Mouse (Mus musculus): ENCODE results near the gene Cblc.

Gene Cblc

DNA sequence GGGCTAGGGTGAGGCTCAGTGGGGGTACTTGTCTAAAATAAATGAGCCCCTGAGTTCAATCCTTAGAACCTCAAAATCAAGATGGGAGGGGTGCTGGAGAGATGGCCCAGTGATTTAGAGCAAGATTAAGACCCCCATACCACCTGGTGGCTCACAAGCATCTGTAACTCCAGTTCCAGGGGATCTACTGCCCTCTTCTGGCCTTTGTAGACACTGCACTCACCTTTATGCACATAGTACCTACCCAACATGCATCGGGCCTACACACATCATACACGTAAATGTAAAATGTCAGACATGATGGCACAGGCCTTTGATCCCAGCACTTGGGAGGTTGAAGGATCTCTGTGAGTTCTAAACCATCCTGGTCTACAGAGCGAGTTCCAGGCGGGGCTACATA, 14.0 kb downstream of the Cblc start:
- peak; percentile 45 for DNase-seq (ENCODE audit: low spot score)

DNA sequence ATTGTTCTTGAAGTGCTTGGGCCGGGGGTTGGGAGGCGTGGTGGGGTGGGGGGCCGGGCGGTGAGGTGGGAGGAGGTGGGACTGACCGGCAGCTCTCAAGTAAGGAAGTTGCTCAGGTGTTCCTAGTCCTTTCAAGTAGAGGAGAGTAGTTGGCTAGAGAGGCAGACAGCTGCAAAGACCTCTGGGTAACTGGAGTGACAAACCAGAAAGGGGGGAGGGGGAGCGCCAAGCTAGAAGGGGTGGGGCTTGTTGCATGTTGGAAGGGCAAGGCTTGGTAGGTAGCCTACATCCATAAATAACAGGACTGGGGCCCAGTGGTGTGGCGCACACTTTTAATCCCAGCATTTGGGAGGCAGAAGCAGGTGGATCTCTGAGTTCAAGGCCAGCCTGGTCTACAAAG, 14.9 kb downstream of the Cblc start:
- no peak for DNase-seq (ENCODE audit: low spot score)

DNA sequence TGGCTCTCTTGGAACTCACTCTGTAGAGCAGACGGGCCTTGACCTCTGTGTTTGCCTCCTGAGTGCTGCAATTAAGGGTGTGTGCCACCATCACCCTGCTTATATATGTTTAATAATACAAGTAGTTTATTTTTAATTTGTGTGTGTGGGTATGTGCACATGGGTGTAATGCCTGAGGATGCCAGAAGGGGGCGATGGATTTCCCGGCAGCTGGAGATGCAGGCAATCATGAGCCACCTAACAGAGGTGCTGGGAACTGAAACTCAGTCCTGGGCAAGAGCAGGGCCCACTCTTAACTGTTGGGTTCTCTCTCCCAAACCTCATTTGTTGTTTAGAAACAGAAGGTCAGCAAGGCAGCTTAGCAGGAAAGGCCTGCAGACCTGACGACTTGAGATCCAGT, 16.7 kb downstream of the Cblc start:
- DNase-seq (ENCODE audit: low spot score) = no peak

GRCm38 (mm10) chr7:19778645-19779044, 18.0 kb downstream of the Cblc start:
- DNase-seq (ENCODE audit: low spot score) = no peak

DNA sequence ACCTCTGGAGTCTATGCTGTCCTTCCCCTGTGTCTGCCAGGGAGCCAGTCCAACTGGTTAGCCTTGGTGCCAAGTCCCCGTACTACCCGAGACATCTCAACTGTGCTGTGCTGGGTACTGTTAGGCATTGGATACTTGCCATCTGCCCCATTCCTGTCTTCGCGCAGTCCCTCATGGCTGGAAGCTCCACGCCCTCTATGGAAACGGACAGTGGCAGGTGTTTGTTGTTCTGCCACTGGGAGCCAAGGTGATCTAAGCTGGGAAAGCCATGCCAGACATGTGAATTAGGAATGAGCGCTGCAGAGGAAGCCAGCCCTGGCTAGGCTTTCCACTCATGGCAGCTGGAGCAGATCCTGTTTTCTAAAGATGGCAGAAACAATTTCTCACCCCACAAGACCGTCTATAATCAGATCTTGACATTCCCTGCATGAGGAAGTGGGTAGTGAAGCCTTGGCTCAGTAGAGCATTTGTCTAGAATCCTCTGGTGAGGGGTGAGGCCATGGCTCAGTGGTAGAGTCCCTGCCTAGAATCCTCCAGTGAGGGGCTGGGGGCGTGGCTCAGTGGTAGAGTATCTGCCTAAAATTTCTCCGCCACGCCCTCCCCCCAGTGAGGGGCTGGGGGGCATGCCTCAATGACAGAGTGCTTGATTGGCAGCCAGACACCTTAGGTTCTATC, 19.4 kb downstream of the Cblc start:
- DNase-seq (ENCODE audit: low spot score) = no peak

DNA sequence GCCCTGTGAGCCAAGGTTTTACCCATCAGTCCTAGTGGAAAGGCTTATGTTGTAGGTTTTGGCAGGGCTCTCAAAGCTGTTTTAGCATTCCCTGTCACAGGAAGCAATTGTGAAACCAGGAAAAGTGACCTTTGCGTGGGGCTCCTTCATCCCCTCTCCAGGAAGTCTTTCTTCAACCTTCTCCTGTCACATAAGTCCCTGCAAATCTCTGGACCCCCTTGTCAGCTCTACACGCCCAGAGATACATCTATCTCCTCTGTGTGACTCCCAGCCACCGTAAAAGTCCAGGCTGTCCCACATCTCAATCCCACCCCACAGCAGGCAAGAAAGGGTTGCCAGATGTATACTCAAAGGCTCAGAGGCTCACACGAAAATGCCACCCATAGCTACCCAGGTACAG, 24.9 kb downstream of the Cblc start:
- no peak for DNase-seq (ENCODE audit: low spot score)

- DNase-seq (ENCODE audit: low spot score) = no peak
These were observed 25.6 kb downstream of the Cblc start, which contains the start of gene Bcam for GRCm38 (mm10) chr7:19770984-19771391. Bcam (minus strand) TSS chr7:19771016.

GRCm38 (mm10) chr7:19770375-19770754, 26.2 kb downstream of the Cblc start:
- DNase-seq (ENCODE audit: low spot score) = peak; percentile 86

DNA sequence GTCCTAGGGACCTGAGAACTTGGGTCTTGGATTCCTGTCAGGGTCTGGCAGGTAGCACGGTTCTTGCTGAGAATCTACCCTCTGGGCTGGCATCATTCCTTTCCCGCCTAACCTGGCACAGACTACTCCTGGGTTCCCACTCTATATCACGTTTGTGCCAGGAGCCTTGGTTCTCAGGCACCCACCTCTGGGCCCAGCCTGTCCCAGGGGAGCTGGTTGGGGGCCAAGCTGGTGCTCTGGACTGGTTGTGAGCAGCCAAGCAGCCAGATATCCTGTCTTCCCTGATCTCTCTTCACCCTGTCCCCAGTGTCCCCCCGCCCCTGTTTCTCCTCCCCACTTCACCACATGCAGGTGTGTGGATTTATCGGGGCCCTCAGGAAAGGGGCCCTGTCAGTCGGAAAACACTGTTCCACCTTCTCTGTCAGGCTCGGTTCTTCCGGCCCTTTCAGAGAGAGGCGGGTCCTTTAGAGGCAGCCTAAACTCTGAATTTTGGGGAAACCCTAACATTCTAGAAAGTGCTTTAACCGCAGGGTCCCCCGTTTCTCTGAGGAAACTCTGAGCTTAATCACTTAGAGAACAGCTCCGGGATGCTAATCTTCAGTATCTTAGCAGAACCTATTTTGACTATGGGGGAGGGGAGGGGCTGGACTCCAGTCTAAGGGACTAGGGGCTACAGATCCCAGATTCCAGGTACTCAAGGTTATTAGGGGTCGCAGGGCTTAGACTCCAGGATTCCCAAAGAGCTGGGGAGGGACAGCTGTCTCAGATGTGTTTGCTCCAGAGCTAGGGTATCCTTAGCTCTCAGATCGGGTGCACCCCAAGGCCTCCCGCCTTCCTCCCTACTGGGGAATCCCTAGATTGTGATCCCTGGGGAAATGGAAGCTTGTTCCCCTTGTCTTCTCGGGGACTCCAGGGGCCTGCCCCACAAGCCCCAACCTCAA, 26.9 kb downstream of the Cblc start:
- DNase-seq (ENCODE audit: low spot score) = no peak

DNA sequence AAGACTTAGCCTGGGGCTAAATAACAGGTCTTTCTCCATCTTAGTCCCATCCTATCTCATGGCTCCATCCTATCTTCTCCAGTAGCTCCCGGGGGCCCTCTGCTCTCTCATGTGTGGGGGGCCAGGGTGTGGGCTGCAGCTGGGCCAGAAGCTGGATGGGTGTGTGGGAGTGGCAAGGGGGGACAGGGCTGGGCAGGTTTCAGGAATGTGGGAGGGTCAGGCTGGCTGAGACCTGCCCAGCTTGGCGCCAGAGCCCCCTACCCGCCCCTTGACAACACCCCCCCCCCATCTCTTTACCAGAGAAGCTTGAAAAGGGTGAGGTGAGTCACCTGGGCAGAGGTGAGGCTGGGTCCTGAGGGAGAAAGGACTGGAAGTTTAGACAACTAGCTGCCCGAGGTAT, 27.6 kb downstream of the Cblc start:
- no peak for DNase-seq (ENCODE audit: low spot score)

DNA sequence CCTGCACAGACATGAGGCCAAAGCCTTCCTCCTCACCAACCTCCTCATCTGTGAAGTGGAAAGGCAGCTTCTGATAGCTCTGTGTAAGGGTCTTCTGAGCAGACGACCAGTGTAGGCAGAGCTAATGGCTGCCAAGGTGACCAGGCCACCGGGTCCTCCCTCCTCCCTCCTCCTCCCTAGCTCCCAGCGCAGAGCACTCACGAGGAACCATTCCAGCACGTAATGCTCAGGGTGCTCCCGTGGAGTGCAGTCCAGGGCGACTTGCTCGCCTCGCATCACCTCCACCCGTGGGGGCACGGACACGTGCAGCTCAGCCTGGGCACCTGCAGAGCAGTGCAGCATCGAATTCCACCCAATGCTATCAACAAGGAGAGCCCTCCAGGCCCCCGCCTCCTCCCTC, 28.4 kb downstream of the Cblc start:
- DNase-seq (ENCODE audit: low spot score) = no peak

GRCm38 (mm10) chr7:19764581-19764980, 32.0 kb downstream of the Cblc start:
- no peak for DNase-seq (ENCODE audit: low spot score)

DNA sequence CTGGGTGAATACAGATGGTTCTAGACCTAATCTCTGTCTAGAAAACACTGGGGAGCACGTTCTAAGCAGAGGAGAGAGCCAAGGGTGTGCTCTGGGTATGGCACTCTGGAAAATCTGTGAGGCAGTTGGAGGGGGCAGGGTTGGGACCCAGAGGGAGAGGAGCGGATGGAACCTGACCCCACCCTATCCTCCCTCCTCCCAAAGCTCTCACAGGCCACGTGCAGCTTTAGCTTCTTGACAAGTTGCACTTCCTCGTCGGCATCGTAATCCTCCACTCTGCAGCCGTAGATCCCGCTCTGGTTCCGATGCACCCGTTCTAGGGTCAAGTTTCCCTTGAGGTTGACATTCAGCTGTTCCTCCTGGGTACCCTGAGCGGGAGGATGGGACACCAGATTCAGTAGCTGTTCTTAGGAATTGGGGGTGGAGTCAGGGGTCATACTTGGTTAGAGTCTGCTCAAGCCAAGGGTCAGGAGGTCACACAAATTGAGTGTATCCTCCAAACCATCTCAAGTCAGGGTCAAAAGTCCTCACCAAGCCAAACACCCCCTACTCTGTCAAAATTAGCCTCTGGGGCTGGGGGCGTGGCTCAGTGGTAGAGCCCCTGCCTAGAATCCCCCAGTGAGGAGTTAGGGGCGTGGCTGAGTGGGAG, 32.7 kb downstream of the Cblc start:
- DNase-seq (ENCODE audit: low spot score) = no peak

DNA sequence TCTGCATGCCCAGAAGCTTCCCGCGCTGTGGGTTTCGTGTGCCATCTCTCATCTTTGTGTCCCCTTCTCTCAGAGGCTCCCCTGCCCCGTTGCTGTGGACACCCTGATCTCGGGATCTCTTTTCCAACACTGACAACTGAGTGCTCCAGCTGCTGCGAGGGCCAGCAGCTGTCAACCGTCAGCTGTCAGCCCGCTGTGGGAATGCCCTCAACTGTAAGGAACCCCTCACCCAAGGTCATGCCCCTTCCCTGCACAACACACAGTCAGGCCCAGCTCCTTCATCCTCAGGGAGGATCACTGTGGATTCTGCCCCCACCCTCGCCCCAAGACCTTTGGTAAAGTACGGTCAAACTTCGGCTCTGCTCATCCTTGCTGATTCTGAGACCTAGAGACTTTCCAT, 34.3 kb downstream of the Cblc start:
- no peak for DNase-seq (ENCODE audit: low spot score)

DNA sequence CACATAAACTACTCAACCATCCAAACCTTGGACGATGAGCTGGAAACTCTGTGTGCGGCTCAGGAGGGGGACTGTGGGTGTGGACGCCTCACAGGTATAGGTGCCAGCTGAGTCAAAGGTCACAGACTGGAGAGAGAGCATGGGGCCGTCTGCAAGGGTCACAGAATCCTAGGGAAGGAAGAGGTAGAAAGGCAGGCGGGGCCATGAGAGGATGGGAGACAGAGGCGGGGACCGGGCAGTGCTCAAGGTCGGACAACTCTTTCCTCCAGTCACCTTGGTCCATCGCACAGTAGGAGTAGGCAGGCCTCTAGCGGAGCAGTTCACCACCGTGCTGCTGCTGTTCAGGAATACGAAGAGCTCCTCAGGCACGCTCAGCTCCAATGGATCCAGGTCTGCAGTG, 36.6 kb downstream of the Cblc start:
- DNase-seq (ENCODE audit: low spot score) = no peak

DNA sequence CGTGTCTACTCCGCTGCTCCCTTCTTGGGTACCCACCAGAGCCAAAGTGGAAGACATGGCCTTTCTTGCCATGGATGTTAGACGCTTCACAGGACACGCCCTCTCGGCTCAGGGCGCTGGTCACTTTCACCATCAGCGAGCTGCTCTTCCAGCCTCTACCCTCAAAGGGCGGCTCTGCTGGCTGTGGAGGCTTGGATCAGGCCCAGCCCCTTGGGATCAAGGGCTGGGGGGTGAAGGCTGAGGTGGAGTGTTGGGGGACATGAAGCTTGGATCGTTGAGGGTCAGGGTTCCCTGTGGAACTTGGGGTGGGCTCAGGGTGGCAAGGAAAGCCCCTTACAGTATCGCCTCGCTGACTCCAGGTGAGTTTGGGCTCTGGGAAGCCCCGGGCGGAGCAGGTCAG, 38.0 kb downstream of the Cblc start:
- DNase-seq (ENCODE audit: low spot score) = no peak

GRCm38 (mm10) chr7:19755851-19756786, 40.5 kb downstream of the Cblc start:
- DNase-seq (ENCODE audit: low spot score) = no peak

DNA sequence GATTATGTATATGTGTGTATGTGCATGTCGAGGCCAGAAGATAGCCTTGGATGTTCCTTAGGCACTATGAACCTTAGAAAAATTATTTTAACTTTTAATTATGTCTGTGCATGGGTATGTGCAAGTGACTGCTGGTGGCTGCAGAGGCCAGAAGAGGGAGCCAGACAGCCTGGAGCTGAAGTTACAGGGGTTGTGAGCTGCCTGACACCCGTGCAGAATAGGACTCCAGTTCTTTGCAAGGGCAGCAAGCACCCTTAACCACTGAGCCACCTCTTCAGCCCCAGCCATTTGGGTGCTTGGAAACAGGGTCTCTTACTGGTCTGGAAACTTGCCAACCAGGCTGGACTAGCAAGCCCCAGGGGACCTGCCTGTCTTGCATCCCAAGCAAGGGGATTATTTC, 41.6 kb downstream of the Cblc start:
- DNase-seq (ENCODE audit: low spot score) = no peak

GRCm38 (mm10) chr7:19754065-19754464, 42.5 kb downstream of the Cblc start:
- DNase-seq (ENCODE audit: low spot score) = no peak

- no peak for DNase-seq (ENCODE audit: low spot score)
These were observed 43.0 kb downstream of the Cblc start for GRCm38 (mm10) chr7:19753587-19753986.

DNA sequence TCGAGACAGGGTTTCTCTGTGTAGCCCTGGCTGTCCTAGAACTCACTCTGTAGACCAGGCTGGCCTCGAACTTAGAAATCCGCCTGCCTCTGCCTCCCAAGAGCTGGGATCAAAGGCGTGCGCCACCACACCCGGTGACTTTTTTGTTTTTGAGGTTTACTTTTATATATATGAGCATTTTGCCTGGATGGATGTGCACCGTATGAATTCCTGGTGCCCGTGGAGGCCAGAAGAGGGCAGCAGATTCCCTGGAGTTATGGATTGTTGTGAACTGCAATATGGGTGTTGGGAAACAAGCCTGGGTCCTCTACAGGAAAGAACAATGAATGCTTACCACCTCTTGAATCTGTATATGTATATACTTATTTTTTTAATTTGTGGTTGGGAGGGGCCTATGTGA, 44.0 kb downstream of the Cblc start:
- peak; percentile 29 for DNase-seq (ENCODE audit: low spot score)

DNA sequence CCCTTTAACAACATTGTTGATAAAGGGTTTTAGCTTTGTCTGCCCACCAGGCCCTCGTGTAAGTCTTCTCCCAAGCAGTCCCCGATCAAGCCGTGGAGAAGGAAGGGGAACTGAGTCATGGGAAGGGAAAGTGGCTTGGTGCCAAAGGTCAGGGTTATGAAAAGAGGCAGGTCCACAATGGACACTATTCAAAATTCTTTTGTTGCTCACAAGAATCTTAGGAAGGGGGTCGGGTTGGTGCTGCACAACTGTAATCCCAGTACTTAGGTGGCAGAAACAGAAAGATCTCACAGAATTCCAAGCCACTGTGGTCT, 45.6 kb downstream of the Cblc start:
- no peak for DNase-seq (ENCODE audit: low spot score)
